Mouse (Mus musculus): ENCODE data around the gene Serpina6. TPM values are rescaled to one million over a fixed set of nuclear protein-coding genes. Genes with fewer than 3 reads are reported as not detected.

The Serpina6 gene
- polyA plus RNA-seq, 1 experiment from 2014 or later: not detected

DNA sequence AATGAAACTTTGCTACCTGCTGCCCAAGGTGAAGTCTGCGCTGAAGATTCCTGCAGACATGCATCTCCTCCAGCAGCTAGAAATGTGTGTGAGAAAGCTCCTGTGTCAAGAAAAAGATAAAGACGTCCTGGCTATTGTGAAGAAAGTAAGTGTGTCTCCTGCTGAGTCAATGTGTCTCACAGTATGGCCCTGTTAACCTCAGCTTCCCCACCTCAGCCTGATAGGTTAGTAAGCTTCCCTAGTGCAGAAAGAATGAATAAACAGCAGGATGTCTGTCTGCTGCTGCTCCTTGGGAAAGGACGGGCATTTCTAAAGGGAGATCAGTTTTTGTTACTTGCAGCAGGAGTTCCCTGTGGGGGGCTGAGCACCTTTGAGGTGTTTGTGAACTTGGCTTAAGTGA is 56.6 kb downstream of the Serpina6 start:
- ATAC-seq (ENCODE audit: insufficient number of reproducible peaks, insufficient read depth, low FRiP score, low TSS enrichment, low read depth): no peak
- H3K9ac ChIP-seq: no peak overlapping the region
- WGBS: 36% methylated on average over 3 of the region's 3 CpGs
- no peak overlapping the region for H3K27ac ChIP-seq
- peaks cover 5% of the 10 kb centered on the region; the same call in 1 of the 2 replicates for H3K4me1 ChIP-seq
- H3K4me2 ChIP-seq: no peak overlapping the region
- H3K27me3 ChIP-seq: no peaks in the 10 kb centered on the region
- H3K4me3 ChIP-seq: no peak overlapping the region
- H3K9me3 ChIP-seq: no peaks in the 10 kb centered on the region
- H3K36me3 ChIP-seq: no peaks in the 10 kb centered on the region

DNA sequence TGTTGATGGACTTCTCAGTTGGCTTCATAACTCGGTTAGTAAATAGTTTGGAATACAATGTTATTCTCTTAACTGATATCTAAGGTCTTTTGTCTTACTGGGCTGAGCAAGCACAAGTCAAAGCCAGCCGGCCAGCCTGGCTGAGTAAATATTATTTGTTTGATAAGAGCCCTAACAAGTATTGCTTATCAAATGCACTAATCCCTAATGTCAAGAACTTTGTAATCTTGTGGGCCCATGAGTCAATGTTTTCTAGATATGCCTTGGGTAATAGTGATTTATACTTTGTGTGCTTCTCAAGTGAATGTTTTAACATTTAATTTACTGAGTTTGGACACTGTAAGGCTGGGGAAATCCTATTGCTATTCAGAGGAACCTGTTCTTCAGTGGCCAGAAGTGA is 58.6 kb downstream of the Serpina6 start:
- no peaks in the 10 kb centered on the region for H3K36me3 ChIP-seq
- WGBS: 74% methylated on average over 2 of the region's 2 CpGs
- no peak overlapping the region for H3K4me3 ChIP-seq
- ATAC-seq (ENCODE audit: insufficient number of reproducible peaks, insufficient read depth, low FRiP score, low TSS enrichment, low read depth): no peak
- no peak overlapping the region for H3K4me2 ChIP-seq
- no peaks in the 10 kb centered on the region for H3K27me3 ChIP-seq
- H3K27ac ChIP-seq: no peak overlapping the region
- no peak overlapping the region for H3K9ac ChIP-seq
- peaks cover 5% of the 10 kb centered on the region; the same call in 1 of the 2 replicates for H3K4me1 ChIP-seq
- no peaks in the 10 kb centered on the region for H3K9me3 ChIP-seq

Other genes with a start within 250 kb of the Serpina6 start
- gene 9330161L09Rik, start 249.4 kb downstream of the Serpina6 start, polyA plus RNA-seq (2015; fragmentation: Nextera tagmentation; extraction: Ambion mirVana): 0.45 and 0.63 TPM in 2 replicates
- gene Ddx24, start 231.4 kb downstream of the Serpina6 start, polyA plus RNA-seq (2015; fragmentation: Nextera tagmentation; extraction: Ambion mirVana): 137 and 142 TPM in 2 replicates
- gene Ifi27, start 223.0 kb downstream of the Serpina6 start, polyA plus RNA-seq (2015; fragmentation: Nextera tagmentation; extraction: Ambion mirVana): 37.9 and 41.2 TPM in 2 replicates
- gene Ifi27l2a, start 213.5 kb downstream of the Serpina6 start, polyA plus RNA-seq (2015; fragmentation: Nextera tagmentation; extraction: Ambion mirVana): 5.1 and 6.1 TPM in 2 replicates
- gene Ifi27l2b, start 200.0 kb downstream of the Serpina6 start, polyA plus RNA-seq (2015; fragmentation: Nextera tagmentation; extraction: Ambion mirVana): 0.48 TPM in 1 of 2 replicates, not detected in the other
- gene Ppp4r4, start 124.9 kb downstream of the Serpina6 start, polyA plus RNA-seq (2015; fragmentation: Nextera tagmentation; extraction: Ambion mirVana): 2.8 and 2.9 TPM in 2 replicates
- gene Serpina10, start 25.8 kb downstream of the Serpina6 start, polyA plus RNA-seq (2015; fragmentation: Nextera tagmentation; extraction: Ambion mirVana): 0.10 and 0.47 TPM in 2 replicates
- gene Serpina16, start 18.9 kb upstream of the Serpina6 start, polyA plus RNA-seq (2015; fragmentation: Nextera tagmentation; extraction: Ambion mirVana): not detected in 2 replicates
- not detected in 2 replicates for gene Serpina1f, start 38.3 kb upstream of the Serpina6 start, polyA plus RNA-seq (2015; fragmentation: Nextera tagmentation; extraction: Ambion mirVana)
- 2.8 TPM in 1 of 2 replicates, not detected in the other for gene Serpina1d, start 116.4 kb upstream of the Serpina6 start, polyA plus RNA-seq (2015; fragmentation: Nextera tagmentation; extraction: Ambion mirVana)
- gene Serpina1b, start 173.2 kb upstream of the Serpina6 start, polyA plus RNA-seq (2015; fragmentation: Nextera tagmentation; extraction: Ambion mirVana): 17.2 TPM in 1 of 2 replicates, not detected in the other
- 13.0 TPM in 1 of 2 replicates, not detected in the other for gene Serpina1a, start 206.3 kb upstream of the Serpina6 start, polyA plus RNA-seq (2015; fragmentation: Nextera tagmentation; extraction: Ambion mirVana)
- 6.9 TPM in 1 of 2 replicates, not detected in the other for gene Serpina1c, start 247.7 kb upstream of the Serpina6 start, polyA plus RNA-seq (2015; fragmentation: Nextera tagmentation; extraction: Ambion mirVana)